Mouse (Mus musculus) mouse trophoblast stem cell (cell line): ENCODE measurements at regions not wholly inside any gene's neighbourhood (a gene's known extent, or its start where the extent isn't known, plus 50 kb on each side); places are given as distances from the start of the nearest gene placed in this dataset.

Experiments used
- in situ Hi-C, 2 experiments: fragments of 300-500 bp; cut with MseI, MboI; formaldehyde crosslinking; loops; 2 replicates in 1 of 2; 3 replicates in 1 of 2; pipeline ENCODE4 v1.15.1; 2025

DNA sequence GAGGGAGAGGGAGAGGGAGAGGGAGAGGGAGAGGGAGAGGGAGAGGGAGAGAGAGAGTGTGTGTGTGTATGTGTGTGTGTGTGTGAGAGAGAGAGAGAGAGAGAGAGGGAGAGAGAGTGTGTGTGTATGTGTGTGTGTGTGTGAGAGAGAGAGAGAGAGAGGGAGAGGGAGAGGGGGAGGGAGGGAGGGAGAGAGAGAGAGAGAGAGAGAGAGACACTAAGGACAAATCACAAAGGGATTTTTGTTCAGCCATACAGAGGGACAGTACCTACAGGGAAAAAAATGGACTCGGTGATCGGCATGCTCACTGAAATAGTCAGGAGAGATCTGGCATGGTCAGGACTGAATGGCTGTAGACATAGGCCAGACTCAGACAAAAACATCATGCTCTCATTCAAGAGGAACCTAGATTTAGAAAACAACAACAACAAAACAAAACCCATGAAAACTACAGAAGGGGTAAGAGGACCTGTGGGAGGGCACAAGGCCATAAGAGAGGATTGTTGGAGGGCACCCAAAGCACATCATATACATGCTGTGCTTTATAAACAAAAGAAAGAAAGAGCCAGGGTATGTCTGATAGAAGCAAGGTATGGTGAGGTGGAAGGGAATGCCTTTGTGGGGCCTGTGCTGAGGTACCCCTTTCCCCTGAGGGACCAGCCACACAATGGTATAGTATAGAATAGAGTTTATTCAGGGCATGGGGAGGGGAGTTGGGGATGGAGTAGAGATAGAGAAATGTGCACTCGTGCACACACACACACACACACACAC, 127.0 kb upstream of the Med14 start:
- in situ Hi-C loops = no loop called here

DNA sequence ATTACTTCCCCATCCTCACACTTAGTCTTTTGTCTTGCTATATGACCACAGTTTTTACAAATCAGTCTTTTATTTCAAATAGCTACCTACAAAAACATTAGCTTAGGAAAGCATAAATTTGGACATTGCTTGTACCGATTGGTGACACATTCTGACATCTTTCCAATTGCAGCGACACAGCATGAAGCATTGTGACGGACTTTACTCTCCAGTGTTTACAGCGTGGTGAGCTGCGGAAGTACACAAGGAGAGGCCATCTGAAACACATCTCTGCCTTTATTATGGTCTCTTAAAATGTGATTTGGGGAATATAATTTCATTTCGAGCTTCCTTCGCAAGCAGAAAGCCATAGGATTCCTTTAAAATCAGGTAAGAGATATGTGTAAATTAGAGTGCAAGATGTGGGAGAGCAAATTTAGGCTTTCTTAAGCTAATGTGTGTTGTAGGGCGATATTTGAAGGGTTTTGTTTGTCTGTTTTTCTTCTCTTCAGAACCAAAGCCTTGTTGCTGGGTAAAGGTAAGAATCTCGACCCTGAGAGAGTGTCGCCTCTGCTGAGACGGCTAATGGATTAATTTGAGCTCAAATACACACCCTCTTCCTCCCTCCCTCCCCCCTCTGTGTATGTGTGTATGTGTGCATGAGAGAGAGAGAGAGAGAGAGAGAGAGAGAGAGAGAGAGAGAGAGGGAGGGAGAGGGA, 126.3 kb upstream of the Med14 start:
- in situ Hi-C loops = no loop called here

DNA sequence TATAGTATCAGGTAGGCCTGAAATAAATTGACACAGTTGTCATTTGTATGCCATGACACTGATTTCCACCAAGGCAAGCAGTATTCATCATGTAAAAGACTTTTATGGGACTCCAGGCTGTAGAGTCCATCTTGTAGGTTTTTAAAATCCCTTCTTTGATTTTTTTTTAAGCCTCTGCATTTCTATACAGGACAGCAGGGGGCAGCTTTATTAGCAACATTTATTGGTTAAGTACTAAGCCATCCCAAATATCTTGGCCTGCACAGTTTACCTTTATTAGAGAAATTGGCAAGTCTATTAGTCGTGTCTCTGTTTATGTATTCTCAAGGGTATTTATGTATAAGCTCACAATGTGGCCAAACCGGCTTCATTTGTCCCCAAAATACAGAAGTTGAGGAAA, 125.6 kb upstream of the Med14 start:
- in situ Hi-C loops = no loop called here

DNA sequence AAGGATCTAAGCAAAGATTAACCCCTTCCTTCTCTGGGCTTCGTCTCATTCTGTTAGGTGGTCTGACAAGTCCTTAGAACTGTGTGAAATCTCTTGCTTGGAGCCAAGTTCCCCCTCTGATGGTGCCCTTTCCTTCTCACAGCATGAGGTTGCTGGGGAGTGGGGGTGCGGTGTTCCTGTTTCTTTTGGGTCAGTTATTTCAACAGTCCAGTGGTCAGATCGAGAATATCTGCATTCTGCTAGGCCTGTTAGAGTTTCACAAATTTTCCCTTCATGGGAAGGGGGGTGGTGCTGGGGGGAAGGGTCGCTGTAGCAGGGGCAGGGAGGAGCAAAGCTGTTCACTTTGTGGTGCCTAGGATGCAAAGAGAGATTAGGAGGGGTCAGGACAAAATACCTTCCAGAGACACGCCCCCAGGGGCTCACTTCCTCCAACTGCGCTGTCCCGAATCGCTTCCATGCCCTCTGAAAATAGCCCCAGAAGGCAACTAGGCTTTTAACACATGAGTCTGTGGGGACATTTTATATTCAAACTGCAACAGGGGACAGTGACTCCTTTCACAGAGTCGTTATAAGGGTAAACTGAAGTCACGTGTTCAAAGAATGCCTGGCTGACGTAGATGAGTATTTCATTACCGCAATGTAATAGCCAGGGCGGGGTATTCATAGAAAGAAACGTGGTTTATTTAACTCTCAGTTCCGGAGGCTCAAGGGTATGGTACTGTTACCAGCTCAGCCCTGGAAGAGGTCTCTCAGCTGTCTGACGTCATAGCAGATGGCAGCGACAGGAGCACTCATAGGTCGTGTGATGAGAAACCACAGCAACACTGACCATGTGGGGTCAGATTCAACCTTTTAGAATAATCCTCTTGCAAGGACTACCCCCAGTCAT, 124.5 kb upstream of the Med14 start:
- in situ Hi-C loops = no loop called here

DNA sequence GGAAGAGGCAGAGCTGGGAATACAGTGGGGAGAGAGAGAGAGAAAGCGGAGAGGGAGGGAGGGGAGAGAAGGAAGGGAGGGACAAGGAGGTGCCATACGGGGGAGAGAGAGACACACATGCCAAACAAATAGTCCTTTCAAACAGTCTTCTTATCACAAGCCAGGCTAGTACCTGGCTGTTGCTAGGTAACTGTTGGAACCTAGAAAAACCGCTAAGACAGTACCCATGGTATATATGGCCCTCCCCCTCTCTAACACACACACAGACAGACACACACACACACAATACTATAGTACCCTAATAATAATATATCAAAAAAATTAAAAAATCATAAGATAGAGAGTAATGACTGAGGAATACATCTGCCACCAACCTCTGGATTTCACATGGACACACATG, 117.4 kb upstream of the Med14 start:
- in situ Hi-C loops = no loop called here

GRCm38 (mm10) chrX:12877506-12877905, 115.6 kb upstream of the Med14 start:
- in situ Hi-C loops = no loop called here

- in situ Hi-C loops = no loop called here
Observed at GRCm38 (mm10) chrX:12873698-12874144, 111.8 kb upstream of the Med14 start.

DNA sequence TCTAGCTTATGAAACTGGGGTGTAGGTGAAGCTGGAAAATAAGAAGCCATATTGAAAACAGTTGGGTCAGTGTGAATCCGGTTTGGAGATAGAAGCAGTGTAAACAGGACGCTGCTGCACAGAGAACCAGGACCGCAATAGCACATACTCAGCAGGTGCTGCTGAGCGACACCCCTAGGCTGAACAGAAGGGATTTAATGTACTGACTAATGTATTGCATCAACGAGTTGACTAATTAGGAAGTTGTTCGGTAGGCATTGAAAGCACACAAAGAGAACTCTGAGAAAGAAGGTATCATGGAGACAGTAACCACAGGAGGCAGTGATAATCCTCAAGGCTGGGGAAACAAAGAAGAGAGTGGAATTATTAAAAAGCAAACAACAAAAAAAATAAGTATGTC, 111.4 kb upstream of the Med14 start:
- in situ Hi-C loops = no loop called here

- in situ Hi-C loops = no loop called here
Observed at GRCm38 (mm10) chrX:12866885-12867498, 105.1 kb upstream of the Med14 start.

DNA sequence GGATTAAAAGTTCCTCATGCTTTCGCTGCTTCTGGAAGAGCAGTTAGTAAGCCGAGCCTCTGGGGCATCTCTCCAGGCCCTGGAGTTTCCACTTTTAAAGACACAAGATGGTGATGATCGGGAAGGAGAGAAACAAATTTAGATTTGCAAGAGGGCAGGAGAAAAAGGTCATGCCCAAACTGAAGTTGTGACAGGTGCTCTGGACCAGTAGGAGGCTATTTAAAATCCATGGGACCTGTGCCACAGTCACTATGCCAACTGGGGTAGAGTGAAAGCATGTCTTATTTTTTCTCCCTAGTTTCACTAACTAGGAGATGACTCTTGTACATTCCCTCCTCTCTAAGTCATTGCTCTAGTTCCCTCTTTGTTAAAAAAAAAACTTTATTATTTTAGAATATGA, 104.3 kb upstream of the Med14 start:
- in situ Hi-C loops = no loop called here

GRCm38 (mm10) chrX:12860168-12860567, 98.3 kb upstream of the Med14 start:
- in situ Hi-C loops = no loop called here

- in situ Hi-C loops = loop anchor here in 1 of 2 experiments (10.0 kb wide), 1 partner anchor 174 kb away; no protein-coding TSS in a partner anchor
Observed at GRCm38 (mm10) chrX:12858757-12859156, 96.9 kb upstream of the Med14 start.

- in situ Hi-C loops = loop anchor here in 1 of 2 experiments (10.0 kb wide), 1 partner anchor 173 kb away; no protein-coding TSS in a partner anchor
Observed at GRCm38 (mm10) chrX:12857881-12858755, 96.2 kb upstream of the Med14 start.

DNA sequence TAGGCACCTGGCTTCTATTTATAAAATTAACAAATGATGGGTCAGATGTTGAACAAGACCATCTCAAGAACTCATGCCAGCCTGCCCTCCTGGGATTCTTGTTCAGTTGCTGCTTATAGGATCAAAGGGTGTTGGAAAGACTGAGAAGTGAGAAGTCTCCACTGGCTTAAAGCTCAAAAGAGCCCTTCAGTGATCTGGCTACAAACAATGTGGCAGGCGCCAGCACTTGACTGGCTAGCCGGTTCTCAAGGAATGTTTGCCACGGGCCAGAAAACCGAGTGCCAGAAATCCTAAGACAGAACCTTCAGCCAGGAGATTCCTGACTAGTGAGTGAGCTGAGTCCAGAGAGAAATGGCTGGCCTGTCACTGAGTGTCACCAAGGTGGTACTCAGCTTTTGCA, 93.6 kb upstream of the Med14 start:
- in situ Hi-C loops = loop anchor here in 1 of 2 experiments (10.0 kb wide), 1 partner anchor 171 kb away; no protein-coding TSS in a partner anchor

- in situ Hi-C loops = loop anchor here in 1 of 2 experiments (10.0 kb wide), 1 partner anchor 167 kb away; no protein-coding TSS in a partner anchor
Observed at GRCm38 (mm10) chrX:12851684-12852083, 89.8 kb upstream of the Med14 start.

DNA sequence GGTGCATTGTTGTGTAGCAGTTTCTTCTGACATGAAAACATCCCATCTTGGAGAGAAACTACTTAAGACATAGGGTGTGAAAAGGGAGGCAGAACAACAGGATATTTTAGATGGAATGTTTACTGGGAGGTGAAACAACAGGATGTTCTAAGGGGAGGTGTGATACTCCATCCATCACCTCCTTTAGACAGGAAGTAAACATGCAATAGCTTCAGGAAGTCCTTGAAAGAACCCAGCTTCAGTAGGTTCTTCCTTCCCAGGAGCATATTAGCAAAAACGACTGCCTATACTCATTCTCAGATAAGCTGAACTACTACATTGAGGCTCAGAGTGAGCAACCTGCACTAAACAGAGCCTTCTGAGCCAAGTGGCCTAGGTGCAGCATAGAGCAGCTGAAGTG, 82.6 kb upstream of the Med14 start:
- in situ Hi-C loops = loop anchor here in 1 of 2 experiments (10.0 kb wide), 1 partner anchor 170 kb away; the partner anchor contains the start of gene 1810030O07Rik

- in situ Hi-C loops = loop anchor here in 1 of 2 experiments (10.0 kb wide), 1 partner anchor 166 kb away; the partner anchor contains the start of gene 1810030O07Rik
Observed at GRCm38 (mm10) chrX:12841021-12841325, 79.1 kb upstream of the Med14 start.

DNA sequence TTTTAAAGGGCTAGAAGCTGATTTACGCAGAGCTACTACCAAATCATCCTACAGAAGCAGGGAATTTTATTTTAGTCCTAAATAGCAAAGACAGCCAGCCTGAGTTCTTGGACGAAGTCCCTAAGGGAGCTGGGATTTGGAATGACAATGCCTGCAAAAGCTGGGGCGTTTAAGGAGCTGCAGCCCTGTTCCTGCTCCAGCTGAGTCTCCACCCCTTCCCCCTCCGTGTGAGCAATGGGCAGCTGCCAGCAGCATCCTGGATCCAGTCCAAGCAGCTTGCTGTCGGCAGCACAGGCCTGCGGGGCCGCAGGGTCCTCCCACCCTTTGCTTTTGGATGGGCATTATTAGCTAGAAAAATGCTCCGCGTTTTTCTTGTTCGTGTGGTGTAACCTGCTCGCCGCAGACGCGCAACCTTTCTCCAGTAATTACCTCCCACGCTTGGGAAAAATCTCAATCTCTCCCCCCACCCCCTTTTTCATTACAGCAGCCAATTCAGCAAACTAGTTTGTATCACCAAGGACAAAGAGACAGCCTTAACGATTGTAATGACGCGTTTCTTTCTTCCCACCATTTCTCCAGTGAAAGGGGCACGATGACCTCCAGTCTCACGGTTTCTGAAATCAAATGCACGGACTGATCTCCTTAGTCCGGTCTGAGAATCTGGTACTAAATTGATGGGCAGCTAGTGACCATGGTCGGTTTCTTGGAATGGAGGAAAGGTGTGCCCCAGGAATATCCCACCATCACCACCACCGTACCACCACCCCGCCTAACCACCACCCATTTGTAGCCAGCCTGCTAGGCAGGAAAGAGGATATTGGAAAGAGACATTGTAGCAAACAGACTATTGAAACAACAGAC, 78.5 kb upstream of the Med14 start:
- in situ Hi-C loops = loop anchor here in 1 of 2 experiments (10.0 kb wide), 1 partner anchor 166 kb away; the partner anchor contains the start of gene 1810030O07Rik
